27 mouse cellular contexts compared by ENCODE assay signal in the genomic region with DNA sequence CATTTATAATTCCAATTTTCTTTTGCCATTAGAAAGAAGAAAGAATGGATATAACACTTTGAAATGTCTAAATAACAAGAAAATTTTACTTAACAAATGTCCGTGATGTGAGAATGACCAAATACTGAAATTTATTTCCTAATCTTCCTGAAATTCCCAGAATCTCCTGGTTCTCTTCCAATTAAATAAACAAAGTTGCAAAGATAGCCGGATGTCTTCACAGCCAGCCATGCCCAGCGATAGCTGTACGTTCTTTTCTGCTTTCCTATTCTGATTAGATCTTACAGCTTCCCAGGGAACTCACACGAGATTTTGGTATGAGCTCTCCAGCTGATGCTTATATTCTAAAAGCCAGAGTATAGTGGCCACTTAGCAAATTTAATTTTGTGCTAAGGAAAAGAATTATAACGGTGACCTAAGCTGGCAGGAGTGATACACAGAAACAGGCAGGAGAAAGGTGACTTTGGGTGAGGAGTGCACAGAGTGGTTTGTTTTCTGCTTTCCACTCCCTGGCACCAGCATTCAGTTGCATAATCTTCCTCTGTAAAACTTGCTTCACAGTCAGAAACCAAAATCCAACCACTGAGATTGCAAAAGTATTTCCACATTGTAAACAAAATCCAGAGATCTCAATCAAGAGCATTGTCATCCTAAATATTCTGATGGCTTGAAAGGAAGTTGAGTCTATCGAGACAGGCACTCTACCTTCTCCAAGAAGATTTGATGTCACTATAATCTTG.
A peak's percentile ranks its signal among the peaks of the same experiment; 100 is the strongest.
DNase-seq lines count a peak whose midpoint lies in the region; ATAC-seq and TF ChIP-seq lines count a peak whose summit lies in the region.
"Had no signal": no experiment of that assay in that cellular context is flagged by ENCODE, and none has a peak within 500 bp of the region (broad histone marks: within the 10 kb centered on the region; RNA-seq: fewer than 3 reads in every experiment).

No protein-coding gene starts in this region.

- no peak for TF ChIP-seq POLR2A in liver, adult 2 months (IDR thresholded peaks at IDR 0.05; ENCODE audit: extremely low read depth, insufficient read depth, low read length)

- H3K4me1 ChIP-seq in liver, adult 2 months (ENCODE audit: control insufficient read depth, insufficient read depth, low read length) = peaks cover 11% of the 10 kb centered on the region
- no peaks in the 10 kb centered on the region for H3K4me1 ChIP-seq in liver, embryonic 11.5 days (replicated peaks; ENCODE audit: control insufficient read depth, insufficient read depth, low read length)
- H3K4me1 ChIP-seq: embryonic facial prominence, embryonic 13.5 days; heart, embryonic 15.5 days; intestine, embryonic 15.5 days; megakaryocyte, embryonic 14.5 days; neural tube, embryonic 13.5 days; stomach, embryonic 15.5 days had no signal

- no peaks in the 10 kb centered on the region for H3K9me3 ChIP-seq in liver, embryonic 11.5 days (ENCODE audit: control insufficient read depth, low read length)
- H3K9me3 ChIP-seq: embryonic facial prominence, embryonic 13.5 days; heart, embryonic 15.5 days; intestine, embryonic 15.5 days; megakaryocyte, embryonic 14.5 days; neural tube, embryonic 13.5 days; stomach, embryonic 15.5 days had no signal

- 10% methylated on average over 7 of the region's 7 CpGs for WGBS in liver, adult 2 months
- WGBS in liver, embryonic 11.5 days = 67% methylated on average over 7 of the region's 7 CpGs

- no peaks in the 10 kb centered on the region for H3K79me2 ChIP-seq in liver, adult 2 months (ENCODE audit: control insufficient read depth, insufficient read depth, low read length)

- no peaks in the 10 kb centered on the region for H3K36me3 ChIP-seq in liver, adult 2 months (ENCODE audit: control insufficient read depth, insufficient read depth, low read length)
- H3K36me3 ChIP-seq in liver, embryonic 11.5 days (ENCODE audit: control insufficient read depth, insufficient read depth, low read length) = no peaks in the 10 kb centered on the region
- H3K36me3 ChIP-seq: embryonic facial prominence, embryonic 13.5 days; heart, embryonic 15.5 days; intestine, embryonic 15.5 days; neural tube, embryonic 13.5 days; stomach, embryonic 15.5 days had no signal

- peak; percentile 99 for DNase-seq in liver, adult 2 months (ENCODE audit: extremely low read depth, low read depth, low spot score)
- no peak for DNase-seq in liver, embryonic 11.5 days (ENCODE audit: low spot score)
- DNase-seq in 416B (ENCODE audit: low read depth) = peak; percentile 42
- peak; percentile 47 for DNase-seq in fat pad, adult 2 months (ENCODE audit: extremely low read depth, low read depth, low spot score)
- DNase-seq in embryo, embryonic 10.5 days (ENCODE audit: low spot score) = no peak
- no peak for DNase-seq in thymus, postnatal 0 days (ENCODE audit: low spot score)
- no peak for DNase-seq in cerebellum, postnatal 14 days
- DNase-seq: cerebellum, adult 11-12 months; cerebellum, postnatal 25 days; embryo, embryonic 11 days; forebrain, postnatal 0 days; gastrocnemius, postnatal 14 days; heart, postnatal 36 days; kidney, adult 8-10 months; kidney, postnatal 10 days; midbrain, embryonic 14.5 days; thymus, postnatal 36 days had no signal

- no peak overlapping the region for H3K9ac ChIP-seq in liver, adult 2 months (ENCODE audit: low read depth, low read length)
- H3K9ac ChIP-seq in liver, embryonic 11.5 days (ENCODE audit: low read depth, low read length) = no peak overlapping the region
- H3K9ac ChIP-seq: embryonic facial prominence, embryonic 13.5 days; forebrain, postnatal 0 days; heart, embryonic 15.5 days; intestine, embryonic 15.5 days; neural tube, embryonic 13.5 days; stomach, embryonic 15.5 days had no signal

- TF ChIP-seq CTCF in liver, adult 2 months (IDR thresholded peaks at IDR 0.05; ENCODE audit: low read depth, low read length) = no peak

- H3K4me2 ChIP-seq in liver, embryonic 11.5 days = no peak overlapping the region
- H3K4me2 ChIP-seq: embryonic facial prominence, embryonic 13.5 days; heart, embryonic 15.5 days; intestine, embryonic 15.5 days; neural tube, embryonic 13.5 days; stomach, embryonic 15.5 days had no signal

- H3K27me3 ChIP-seq in liver, adult 2 months (ENCODE audit: control insufficient read depth, insufficient read depth, low read length) = no peaks in the 10 kb centered on the region
- H3K27me3 ChIP-seq in liver, embryonic 11.5 days (replicated peaks; ENCODE audit: control insufficient read depth, insufficient read depth, low read length) = no peaks in the 10 kb centered on the region
- H3K27me3 ChIP-seq: embryonic facial prominence, embryonic 13.5 days; heart, embryonic 15.5 days; intestine, embryonic 15.5 days; megakaryocyte, embryonic 14.5 days; neural tube, embryonic 13.5 days; stomach, embryonic 15.5 days had no signal

- peak overlapping the region; percentile 65 for H3K27ac ChIP-seq in liver, adult 2 months (replicated peaks; ENCODE audit: insufficient read depth, low read depth, low read length)
- no peak overlapping the region for H3K27ac ChIP-seq in liver, embryonic 11.5 days (ENCODE audit: low read depth, low read length)
- H3K27ac ChIP-seq: embryonic facial prominence, embryonic 13.5 days; heart, embryonic 15.5 days; intestine, embryonic 15.5 days; left cerebral cortex, adult 2 months; neural tube, embryonic 13.5 days; stomach, embryonic 15.5 days had no signal

- ATAC-seq in liver, embryonic 11.5 days (replicated peaks; ENCODE audit: low FRiP score) = no peak
- peak; percentile 69 for ATAC-seq in megakaryocyte progenitor cell, adult 5-6 weeks (replicated peaks; ENCODE audit: poor library complexity)
- ATAC-seq: forebrain, postnatal 0 days; hindbrain, embryonic 16.5 days; intestine, embryonic 15.5 days had no signal

- peak overlapping the region; percentile 20; the same call in 1 of the 2 replicates for H3K4me3 ChIP-seq in liver, adult 2 months (ENCODE audit: insufficient read depth, low read depth, low read length)
- no peak overlapping the region for H3K4me3 ChIP-seq in liver, embryonic 11.5 days (ENCODE audit: low read depth, low read length)
- H3K4me3 ChIP-seq: embryonic facial prominence, embryonic 13.5 days; erythroblast, embryonic 14.5 days; heart, embryonic 15.5 days; intestine, embryonic 15.5 days; left cerebral cortex, adult 2 months; megakaryocyte, embryonic 14.5 days; neural tube, embryonic 13.5 days; stomach, embryonic 15.5 days had no signal

Comparison
In these comparisons a context has a peak if more than half of its experiments do, and no peak if none do; other contexts are left out.
1. DNase-seq: peak in liver, adult 2 months (single experiment), 416B (single experiment) and fat pad, adult 2 months (single experiment); none in liver, embryonic 11.5 days (single experiment), embryo, embryonic 10.5 days (single experiment), thymus, postnatal 0 days (single experiment) and cerebellum, postnatal 14 days (0 of 2).